Mouse (Mus musculus) ES-E14 (cell line): ENCODE data around the gene Cops8. TPM values are rescaled to one million over a fixed set of nuclear protein-coding genes. Genes with fewer than 3 reads are reported as not detected.

Experiments used
- DNase-seq: peaks from one replicate; pipeline ENCODE4 v3.0.0-alpha.2; 2013; ENCODE audit warnings: low read depth, low spot score
- H3K27ac ChIP-seq: 2 replicates; pipeline ENCODE4 v1.5.1; 2012; ENCODE audit warnings: low read depth, mild to moderate bottlenecking, low read length, moderate library complexity, mixed read lengths; ENCODE audit not compliant: poor library complexity, insufficient read depth, severe bottlenecking
- H3K36me3 ChIP-seq: 2 replicates; pipeline ENCODE4 v1.6.1; 2012; ENCODE audit warnings: mild to moderate bottlenecking, low read length, moderate library complexity, mixed read lengths; ENCODE audit not compliant: control insufficient read depth, poor library complexity, insufficient read depth, severe bottlenecking
- H3K4me1 ChIP-seq, 2 experiments: fragments of 150-350 bp in 1 of 2; sonication (generic) in 1 of 2; 2 replicates each; pipeline ENCODE4 v1.6.1; 2012; ENCODE audit warnings: low read length in 2 of 2, mild to moderate bottlenecking in 1 of 2, mixed read lengths in 1 of 2; ENCODE audit not compliant: control insufficient read depth in 2 of 2, insufficient read depth in 2 of 2, poor library complexity in 1 of 2
- H3K4me3 ChIP-seq, 2 experiments: fragments of 150-350 bp in 1 of 2; sonication (generic) in 1 of 2; 2 replicates each; pipeline ENCODE4 v1.5.1; 2012; ENCODE audit warnings: low read length in 2 of 2, low read depth in 1 of 2, mild to moderate bottlenecking in 1 of 2, mixed read lengths in 1 of 2; ENCODE audit not compliant: insufficient read depth in 1 of 2, poor library complexity in 1 of 2, severe bottlenecking in 1 of 2
- H3K9ac ChIP-seq: 2 replicates; pipeline ENCODE4 v1.6.1; 2012; ENCODE audit warnings: low read depth, mild to moderate bottlenecking, low read length, mixed read lengths; ENCODE audit not compliant: poor library complexity, insufficient read depth, severe bottlenecking
- H3K9me3 ChIP-seq: fragments of 150-350 bp; sonication (generic); 2 replicates; pipeline ENCODE4 v1.6.1; 2012; ENCODE audit warnings: low read depth, mild to moderate bottlenecking, low read length; ENCODE audit not compliant: control insufficient read depth, insufficient read depth
- CHD2 ChIP-seq: IDR thresholded peaks from 2 replicates; pipeline ENCODE4 v1.6.1; 2014; ENCODE audit warnings: mild to moderate bottlenecking, low read depth, low read length, inconsistent platforms
- HCFC1 ChIP-seq: IDR thresholded peaks from 2 replicates; pipeline ENCODE4 v1.6.1; 2012; ENCODE audit warnings: low read length, inconsistent platforms, borderline replicate concordance; ENCODE audit not compliant: insufficient read depth
- MAFK ChIP-seq: IDR thresholded peaks from 2 replicates; pipeline ENCODE4 v1.6.1; 2014; ENCODE audit warnings: mild to moderate bottlenecking, low read depth, low read length, inconsistent platforms; ENCODE audit not compliant: insufficient read depth
- ZC3H11A ChIP-seq: IDR thresholded peaks from 2 replicates; pipeline ENCODE4 v1.6.1; 2012; ENCODE audit warnings: low read depth, mild to moderate bottlenecking, inconsistent platforms, low read length, borderline replicate concordance
- ZNF384 ChIP-seq: IDR thresholded peaks from 2 replicates; pipeline ENCODE4 v1.6.1; 2012; ENCODE audit warnings: low read depth, low read length, inconsistent platforms
- in situ Hi-C, 2 experiments: fragments of 600-800 bp; cut with MboI; formaldehyde crosslinking; loops; one replicate each; pipeline ENCODE4 v1.15.1; 2025; ENCODE audit warnings: low sequenced_read_pairs in 2 of 2, inconsistent platforms in 1 of 2; ENCODE audit not compliant: unreplicated experiment in 2 of 2
- total RNA-seq: library from RNA; depleted of rRNA; stranded (reverse); fragments of 300-350 nt; gene quantifications from 2 replicates; pipeline ENCODE4 v1.2.3, GENCODE M21; 2012

Cops8 gene
- total RNA-seq, 1 experiment, result 84.6 TPM

DNA sequence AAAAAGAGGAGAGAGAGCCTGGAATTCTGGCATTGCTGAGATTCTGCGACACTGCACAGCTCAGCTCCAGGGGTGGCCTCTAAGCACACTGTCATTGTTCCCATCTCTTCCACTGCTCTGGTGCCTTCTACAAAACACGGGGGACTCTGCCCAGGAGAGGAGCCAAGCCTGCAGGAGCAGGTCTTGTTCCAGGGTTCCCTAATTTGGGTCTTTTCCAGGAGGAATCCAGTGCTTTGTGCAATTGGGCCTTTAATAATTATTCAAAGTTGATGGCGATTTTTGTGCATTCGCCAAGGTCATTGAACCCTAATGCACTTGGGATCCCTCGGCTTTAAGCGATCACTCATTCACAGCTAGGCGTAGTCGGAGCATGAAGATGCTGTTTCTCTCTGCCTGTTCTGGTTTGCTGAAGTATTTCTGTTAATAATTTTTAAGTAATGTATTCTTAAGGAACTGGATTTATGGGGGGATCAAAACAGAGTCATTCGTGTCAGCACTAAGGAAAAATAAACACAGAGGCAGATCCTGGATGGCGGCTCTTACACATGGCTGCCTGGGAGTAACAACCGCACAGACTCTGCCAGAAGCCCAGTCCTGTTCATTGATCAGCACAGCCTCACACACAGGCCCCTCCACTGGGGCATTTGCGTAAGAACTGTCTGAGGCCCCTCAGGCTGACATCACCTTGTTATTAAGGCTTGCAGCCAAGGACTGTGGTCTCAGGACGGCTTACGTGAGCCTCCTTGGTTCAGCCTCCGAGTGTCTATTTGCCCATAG is 35.9 kb upstream of the Cops8 start:
- H3K27ac ChIP-seq, result no peak overlapping the region

DNA sequence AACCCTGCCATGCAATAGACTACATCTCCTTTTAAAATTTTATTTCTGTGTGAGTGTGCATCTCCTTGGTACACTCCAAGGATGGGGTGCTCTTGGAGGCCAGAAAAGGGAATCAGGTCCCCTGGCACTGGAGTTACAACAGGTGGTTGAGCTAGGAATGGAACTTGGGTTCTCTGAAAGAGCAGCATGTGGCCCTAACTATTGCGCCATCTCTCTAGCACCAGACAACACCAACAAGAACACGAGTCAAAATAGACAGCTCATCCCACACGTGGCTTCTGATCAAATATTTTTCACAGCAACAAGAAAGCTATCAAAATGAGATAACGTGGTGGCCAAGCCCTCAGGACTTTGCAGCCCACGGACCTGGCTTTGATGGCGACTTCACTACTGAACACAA is 28.9 kb upstream of the Cops8 start:
- H3K9me3 ChIP-seq, result no peaks in the 10 kb centered on the region
- no peak overlapping the region for H3K4me3 ChIP-seq
- TF ChIP-seq MAFK, result no peak
- TF ChIP-seq ZC3H11A, result no peak
- no peak for TF ChIP-seq ZNF384
- no peak overlapping the region for H3K9ac ChIP-seq
- DNase-seq, result no peak
- no peak overlapping the region for H3K27ac ChIP-seq
- in situ Hi-C loops, result no loop called here
- H3K36me3 ChIP-seq, result no peaks in the 10 kb centered on the region
- no peaks in the 10 kb centered on the region for H3K4me1 ChIP-seq

More for the DNA sequence above, 35.9 kb upstream of the Cops8 start:
- no peak overlapping the region for H3K9ac ChIP-seq
- in situ Hi-C loops, result no loop called here
- DNase-seq, result no peak
- no peaks in the 10 kb centered on the region for H3K36me3 ChIP-seq
- no peaks in the 10 kb centered on the region for H3K9me3 ChIP-seq
- H3K4me3 ChIP-seq, result no peak overlapping the region
- no peaks in the 10 kb centered on the region for H3K4me1 ChIP-seq
- TF ChIP-seq ZC3H11A, result no peak

DNA sequence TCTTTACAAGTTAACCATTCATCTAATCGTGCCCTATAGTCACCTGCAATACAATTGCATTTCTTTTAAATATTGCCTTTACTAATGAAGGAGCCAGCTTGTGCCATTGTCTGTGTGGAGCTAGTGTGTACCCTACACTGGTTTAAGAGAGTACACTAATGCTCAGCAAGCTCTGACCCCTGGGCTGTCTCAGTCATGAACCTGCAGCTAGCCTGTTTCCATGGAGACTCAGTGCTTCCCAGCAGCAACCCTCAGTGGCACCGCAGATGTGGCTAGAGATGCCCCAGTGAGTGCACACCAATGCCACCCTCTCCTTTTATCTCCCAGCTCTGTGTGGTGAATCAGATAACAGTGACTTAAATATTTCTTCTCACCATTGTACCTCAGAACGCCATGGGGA is 27.9 kb upstream of the Cops8 start:
- no peaks in the 10 kb centered on the region for H3K4me1 ChIP-seq

DNA sequence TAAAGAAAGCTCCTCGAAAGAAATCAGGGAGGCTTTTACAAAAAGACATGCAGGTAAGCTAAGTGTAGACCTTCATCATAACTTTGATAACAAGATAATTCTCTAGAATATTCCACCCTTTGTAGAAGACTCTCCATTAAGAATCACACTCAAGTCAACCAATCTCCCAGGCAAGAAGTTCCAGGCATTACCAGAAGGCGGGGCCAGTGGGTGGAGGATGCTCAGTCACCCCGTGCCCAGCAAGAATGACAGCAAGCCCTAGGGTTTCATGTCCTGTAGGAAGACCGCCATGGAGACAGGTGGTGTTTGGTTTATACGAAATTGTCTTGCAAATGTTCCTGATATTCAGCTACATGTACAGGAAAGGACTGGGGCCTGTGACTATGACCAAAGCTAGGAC is 25.4 kb upstream of the Cops8 start:
- Histone ChIP-seq H3K4me3 (no peak overlapping the region), H3K9ac (no peak overlapping the region), H3K9me3 (no peaks in the 10 kb centered on the region), H3K36me3 (no peaks in the 10 kb centered on the region), H3K27ac (no peak overlapping the region), H3K4me1 (no peaks in the 10 kb centered on the region)
- in situ Hi-C loops, result loop anchor here in 1 of 2 experiments (25.0 kb wide), 1 partner anchor 515 kb away; no protein-coding TSS in a partner anchor
- TF ChIP-seq MAFK (no peak), ZNF384 (no peak)
- no peak for DNase-seq

More for the DNA sequence above, 27.9 kb upstream of the Cops8 start:
- H3K4me3 ChIP-seq, result no peak overlapping the region
- H3K27ac ChIP-seq, result no peak overlapping the region
- TF ChIP-seq MAFK, result no peak
- no peak for TF ChIP-seq CHD2
- TF ChIP-seq ZC3H11A, result no peak
- no peak for TF ChIP-seq ZNF384
- TF ChIP-seq HCFC1, result no peak
- DNase-seq, result no peak
- no peak overlapping the region for H3K9ac ChIP-seq
- H3K9me3 ChIP-seq, result no peaks in the 10 kb centered on the region
- no peaks in the 10 kb centered on the region for H3K36me3 ChIP-seq
- in situ Hi-C loops, result loop anchor here in 1 of 2 experiments (25.0 kb wide), 1 partner anchor 513 kb away; no protein-coding TSS in a partner anchor

- no peaks in the 10 kb centered on the region for H3K9me3 ChIP-seq
- DNase-seq, result no peak
- TF ChIP-seq MAFK (no peak), ZC3H11A (no peak), CHD2 (no peak), HCFC1 (no peak), ZNF384 (no peak)
- H3K27ac ChIP-seq, result no peak overlapping the region
- in situ Hi-C loops, result loop anchor here (10.0 to 25.0 kb wide), 2 partner anchors 520 to 558 kb away; no protein-coding TSS in a partner anchor
- H3K36me3 ChIP-seq, result no peaks in the 10 kb centered on the region
- no peak overlapping the region for H3K9ac ChIP-seq
- no peak overlapping the region for H3K4me3 ChIP-seq
- H3K4me1 ChIP-seq, result no peaks in the 10 kb centered on the region
Measured at GRCm38 (mm10) chr1:90582635-90583034, 20.1 kb upstream of the Cops8 start.
